In the genomic region with DNA sequence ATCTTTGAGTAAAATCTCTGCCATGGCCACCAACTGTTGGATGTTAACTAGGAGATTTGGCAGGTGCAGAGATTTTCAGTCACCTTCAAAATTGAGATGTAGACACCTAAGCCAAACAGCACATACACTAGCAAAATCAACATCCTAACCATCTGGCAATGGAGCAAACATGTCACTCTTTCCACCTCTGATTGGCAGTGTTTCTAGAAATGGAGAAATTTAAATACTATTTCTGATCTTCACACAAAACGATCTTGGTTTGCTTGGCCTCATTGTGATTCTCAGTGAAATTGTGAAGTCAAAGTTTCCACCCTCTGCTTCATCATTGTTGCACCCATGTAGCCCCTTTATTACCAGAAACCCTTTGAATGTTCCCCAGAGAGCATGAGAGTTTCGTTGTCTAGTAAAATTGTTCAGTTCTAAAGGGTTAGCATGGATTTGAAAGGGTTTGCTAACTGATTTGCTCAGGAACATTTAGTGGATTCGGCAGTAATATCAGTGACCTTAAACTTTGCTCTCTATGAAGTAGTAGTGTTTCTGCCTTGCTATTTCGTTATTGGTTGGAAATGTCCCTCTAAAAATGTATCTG, we compare ENCODE assay signal across 21 mouse cellular contexts.
DNase-seq lines count a peak whose midpoint lies in the region; ATAC-seq and TF ChIP-seq lines count a peak whose summit lies in the region.
"Had no signal": no experiment of that assay in that cellular context is flagged by ENCODE, and none has a peak within 500 bp of the region (broad histone marks: within the 10 kb centered on the region; RNA-seq: fewer than 3 reads in every experiment).

No protein-coding gene starts in this region.

- no peak for TF ChIP-seq CTCF in forebrain, postnatal 0 days (IDR thresholded peaks at IDR 0.05; ENCODE audit: low read depth)

- ATAC-seq in forebrain, embryonic 14.5 days = peak; percentile 78; the same call in 1 of the 2 replicates
- ATAC-seq in forebrain, postnatal 0 days = no peak
- ATAC-seq in forebrain, embryonic 16.5 days = peak; percentile 84
- ATAC-seq in forebrain, embryonic 13.5 days = no peak; the same call in 1 of the 2 replicates
- ATAC-seq in activated CD4-positive, CD25-positive, alpha-beta regulatory T cell, adult 4 months = no peak
- ATAC-seq: CD4-positive, CD25-positive, alpha-beta regulatory T cell, adult 4 months had no signal

- no peak overlapping the region for H3K27ac ChIP-seq in forebrain, embryonic 14.5 days (ENCODE audit: low read depth, low read length)
- H3K27ac ChIP-seq in forebrain, postnatal 0 days (ENCODE audit: low read depth, low read length) = no peak overlapping the region
- peak overlapping the region; percentile 48 for H3K27ac ChIP-seq in forebrain, embryonic 16.5 days (ENCODE audit: low read length)
- H3K27ac ChIP-seq in forebrain, embryonic 13.5 days = no peak overlapping the region
- H3K27ac ChIP-seq: embryonic facial prominence, embryonic 13.5 days; embryonic facial prominence, embryonic 15.5 days; forebrain, embryonic 10.5 days had no signal

- H3K9me3 ChIP-seq in forebrain, embryonic 14.5 days (replicated peaks; ENCODE audit: control insufficient read depth, low read length) = no peaks in the 10 kb centered on the region
- no peaks in the 10 kb centered on the region for H3K9me3 ChIP-seq in forebrain, postnatal 0 days (ENCODE audit: low read length)
- H3K9me3 ChIP-seq in forebrain, embryonic 16.5 days (ENCODE audit: control insufficient read depth, low read length) = no peaks in the 10 kb centered on the region
- H3K9me3 ChIP-seq in forebrain, embryonic 13.5 days (replicated peaks) = no peaks in the 10 kb centered on the region
- H3K9me3 ChIP-seq: embryonic facial prominence, embryonic 13.5 days; embryonic facial prominence, embryonic 15.5 days; forebrain, embryonic 10.5 days had no signal

- no peaks in the 10 kb centered on the region for H3K4me1 ChIP-seq in forebrain, embryonic 14.5 days (ENCODE audit: control insufficient read depth, insufficient read depth, low read length)
- no peaks in the 10 kb centered on the region for H3K4me1 ChIP-seq in forebrain, postnatal 0 days (ENCODE audit: insufficient read depth)
- no peaks in the 10 kb centered on the region for H3K4me1 ChIP-seq in forebrain, embryonic 16.5 days (replicated peaks; ENCODE audit: control insufficient read depth, insufficient read depth, low read length)
- H3K4me1 ChIP-seq in forebrain, embryonic 13.5 days = no peaks in the 10 kb centered on the region
- H3K4me1 ChIP-seq: embryonic facial prominence, embryonic 13.5 days; embryonic facial prominence, embryonic 15.5 days; forebrain, embryonic 10.5 days had no signal

- DNase-seq in forebrain, embryonic 14.5 days (ENCODE audit: low spot score) = peak; percentile 63
- DNase-seq in forebrain, postnatal 0 days = no peak
- DNase-seq: adrenal gland, adult 8-10 months; adrenal gland, postnatal 14 days; adrenal gland, postnatal 36 days; B cell, adult 2 months; cerebellum, adult 11 months; cerebellum, adult 18-20 months; cerebellum, adult 8-10 months; cerebellum, adult 9-11 months; cerebellum, postnatal 14 days; cerebellum, postnatal 36 days; embryo, embryonic 11 days had no signal

- H3K27me3 ChIP-seq in forebrain, embryonic 14.5 days (replicated peaks; ENCODE audit: control insufficient read depth, insufficient read depth, low read length) = no peaks in the 10 kb centered on the region
- H3K27me3 ChIP-seq in forebrain, postnatal 0 days (ENCODE audit: insufficient read depth, low read length) = no peaks in the 10 kb centered on the region
- H3K27me3 ChIP-seq in forebrain, embryonic 16.5 days (replicated peaks; ENCODE audit: control insufficient read depth, insufficient read depth, low read length) = no peaks in the 10 kb centered on the region
- H3K27me3 ChIP-seq in forebrain, embryonic 13.5 days = no peaks in the 10 kb centered on the region
- H3K27me3 ChIP-seq: embryonic facial prominence, embryonic 13.5 days; embryonic facial prominence, embryonic 15.5 days had no signal

- no peak overlapping the region for H3K9ac ChIP-seq in forebrain, embryonic 14.5 days (ENCODE audit: low read length)
- H3K9ac ChIP-seq in forebrain, postnatal 0 days = no peak overlapping the region
- no peak overlapping the region for H3K9ac ChIP-seq in forebrain, embryonic 16.5 days (replicated peaks; ENCODE audit: low read depth, low read length)
- no peak overlapping the region for H3K9ac ChIP-seq in forebrain, embryonic 13.5 days
- H3K9ac ChIP-seq: embryonic facial prominence, embryonic 13.5 days; embryonic facial prominence, embryonic 15.5 days had no signal

- H3K36me3 ChIP-seq in forebrain, embryonic 14.5 days (ENCODE audit: control insufficient read depth, insufficient read depth, low read length) = no peaks in the 10 kb centered on the region
- no peaks in the 10 kb centered on the region for H3K36me3 ChIP-seq in forebrain, postnatal 0 days (ENCODE audit: insufficient read depth)
- H3K36me3 ChIP-seq in forebrain, embryonic 16.5 days (ENCODE audit: control insufficient read depth, insufficient read depth) = no peaks in the 10 kb centered on the region
- H3K36me3 ChIP-seq in forebrain, embryonic 13.5 days (ENCODE audit: poor library complexity, severe bottlenecking) = no peaks in the 10 kb centered on the region
- H3K36me3 ChIP-seq: embryonic facial prominence, embryonic 13.5 days; embryonic facial prominence, embryonic 15.5 days; forebrain, embryonic 10.5 days had no signal

- WGBS in forebrain, embryonic 14.5 days = 77% methylated on average over 4 of the region's 4 CpGs
- 66% methylated on average over 4 of the region's 4 CpGs for WGBS in forebrain, postnatal 0 days
- WGBS in forebrain, embryonic 16.5 days = 67% methylated on average over 4 of the region's 4 CpGs
- 85% methylated on average over 4 of the region's 4 CpGs for WGBS in forebrain, embryonic 13.5 days

- no peak overlapping the region for H3K4me2 ChIP-seq in forebrain, embryonic 14.5 days (ENCODE audit: low read length)
- H3K4me2 ChIP-seq in forebrain, postnatal 0 days (ENCODE audit: low read depth) = no peak overlapping the region
- H3K4me2 ChIP-seq in forebrain, embryonic 16.5 days (ENCODE audit: low read length) = no peak overlapping the region
- no peak overlapping the region for H3K4me2 ChIP-seq in forebrain, embryonic 13.5 days
- H3K4me2 ChIP-seq: embryonic facial prominence, embryonic 13.5 days; embryonic facial prominence, embryonic 15.5 days had no signal

- H3K4me3 ChIP-seq in forebrain, embryonic 14.5 days (ENCODE audit: low read depth, low read length) = no peak overlapping the region
- no peak overlapping the region for H3K4me3 ChIP-seq in forebrain, postnatal 0 days (ENCODE audit: low read depth, low read length)
- H3K4me3 ChIP-seq in forebrain, embryonic 16.5 days (replicated peaks; ENCODE audit: low read length) = no peak overlapping the region
- no peak overlapping the region for H3K4me3 ChIP-seq in forebrain, embryonic 13.5 days
- H3K4me3 ChIP-seq: embryonic facial prominence, embryonic 13.5 days; embryonic facial prominence, embryonic 15.5 days; erythroblast, embryonic 14.5 days; forebrain, embryonic 10.5 days had no signal

Comparison
In these comparisons a context has a peak if more than half of its experiments do, and no peak if none do; other contexts are left out.
1. ATAC-seq: peak in forebrain, embryonic 14.5 days (single experiment) and forebrain, embryonic 16.5 days (single experiment); none in forebrain, postnatal 0 days (single experiment), forebrain, embryonic 13.5 days (single experiment) and activated CD4-positive, CD25-positive, alpha-beta regulatory T cell, adult 4 months (single experiment).